Mouse (Mus musculus) limb, embryonic 13.5 days (tissue): ENCODE measurements at regions not wholly inside any gene's neighbourhood (a gene's known extent, or its start where the extent isn't known, plus 50 kb on each side); places are given as distances from the start of the nearest gene placed in this dataset.

Experiments used
- ATAC-seq: fragments of 200-750 bp; cut with Nextera tagmentation; 2 replicates; pipeline ENCODE4 v1.8.0; 2017; ENCODE audit warnings: low read depth, moderate number of reproducible peaks, moderate TSS enrichment; ENCODE audit not compliant: low FRiP score
- H3K27ac ChIP-seq: fragments of 300-500 bp; sonication (generic); 2 replicates; pipeline ENCODE4 v1.5.1; 2015; ENCODE audit warnings: inconsistent platforms, mild to moderate bottlenecking, moderate library complexity
- H3K27me3 ChIP-seq: fragments of 300-500 bp; sonication (generic); 2 replicates; pipeline ENCODE4 v1.6.1; 2015; ENCODE audit warnings: mild to moderate bottlenecking, inconsistent platforms
- H3K36me3 ChIP-seq: fragments of 300-500 bp; sonication (generic); 2 replicates; pipeline ENCODE4 v1.6.1; 2015; ENCODE audit warnings: inconsistent platforms, mild to moderate bottlenecking, moderate library complexity
- H3K4me1 ChIP-seq: fragments of 300-500 bp; sonication (generic); 2 replicates; pipeline ENCODE4 v1.6.1; 2015; ENCODE audit warnings: inconsistent platforms
- H3K4me2 ChIP-seq: fragments of 300-500 bp; sonication (generic); replicated peaks from 2 replicates; pipeline ENCODE4 v1.6.1; 2015; ENCODE audit warnings: inconsistent platforms, mild to moderate bottlenecking, moderate library complexity
- H3K4me3 ChIP-seq: fragments of 300-500 bp; sonication (generic); 2 replicates; pipeline ENCODE4 v1.5.1; 2015; ENCODE audit warnings: moderate library complexity, mild to moderate bottlenecking, inconsistent platforms
- H3K9ac ChIP-seq: fragments of 300-500 bp; sonication (generic); 2 replicates; pipeline ENCODE4 v1.6.1; 2015; ENCODE audit warnings: mild to moderate bottlenecking, inconsistent platforms
- H3K9me3 ChIP-seq: fragments of 300-500 bp; sonication (generic); 2 replicates; pipeline ENCODE4 v1.6.1; 2016; ENCODE audit warnings: inconsistent platforms
- WGBS: fragments of 180-500 bp; shearing (Covaris S2); methylation state at CpG from one replicate; pipeline ENCODE4 v1.1.7; 2015; 5-methylcytosine and 5-hydroxymethylcytosine counted together

GRCm38 (mm10) chr9:113479897-113480296 is 228.2 kb downstream of the Pdcd6ip start:
- WGBS, result 85% methylated on average over 3 of the region's 3 CpGs
- Histone ChIP-seq H3K4me3 (no peak overlapping the region), H3K36me3 (no peaks in the 10 kb centered on the region), H3K4me1 (no peaks in the 10 kb centered on the region), H3K4me2 (no peak overlapping the region), H3K27me3 (no peaks in the 10 kb centered on the region), H3K9ac (no peak overlapping the region), H3K9me3 (0 out of 2 replicates have a peak, but pooled peaks cover 8% of the 10 kb centered on the region), H3K27ac (no peak overlapping the region)
- no peak for ATAC-seq

- Histone ChIP-seq H3K4me3 (no peak overlapping the region), H3K27ac (no peak overlapping the region), H3K9ac (no peak overlapping the region), H3K4me2 (no peak overlapping the region), H3K36me3 (no peaks in the 10 kb centered on the region), H3K27me3 (no peaks in the 10 kb centered on the region), H3K9me3 (0 out of 2 replicates have a peak, but pooled peaks cover 8% of the 10 kb centered on the region), H3K4me1 (no peaks in the 10 kb centered on the region)
- ATAC-seq, result no peak
- WGBS, result 94% methylated on average over 1 of the region's 1 CpGs
Measured at GRCm38 (mm10) chr9:113478761-113479265, 229.2 kb downstream of the Pdcd6ip start.

- 93% methylated on average over 6 of the region's 6 CpGs for WGBS
- Histone ChIP-seq H3K4me3 (no peak overlapping the region), H3K4me2 (no peak overlapping the region)
Measured at GRCm38 (mm10) chr9:113471781-113472180, 236.3 kb downstream of the Pdcd6ip start.

GRCm38 (mm10) chr9:113462888-113463287 is 245.2 kb downstream of the Pdcd6ip start:
- 38% methylated on average over 2 of the region's 2 CpGs for WGBS
- H3K4me1 ChIP-seq, result peaks cover 11% of the 10 kb centered on the region; the same call in 1 of the 2 replicates

More at GRCm38 (mm10) chr9:113471781-113472180, 236.3 kb downstream of the Pdcd6ip start:
- Histone ChIP-seq H3K4me1 (no peaks in the 10 kb centered on the region), H3K27ac (no peak overlapping the region), H3K36me3 (no peaks in the 10 kb centered on the region), H3K27me3 (no peaks in the 10 kb centered on the region), H3K9ac (no peak overlapping the region), H3K9me3 (no peaks in the 10 kb centered on the region)
- ATAC-seq, result no peak

DNA sequence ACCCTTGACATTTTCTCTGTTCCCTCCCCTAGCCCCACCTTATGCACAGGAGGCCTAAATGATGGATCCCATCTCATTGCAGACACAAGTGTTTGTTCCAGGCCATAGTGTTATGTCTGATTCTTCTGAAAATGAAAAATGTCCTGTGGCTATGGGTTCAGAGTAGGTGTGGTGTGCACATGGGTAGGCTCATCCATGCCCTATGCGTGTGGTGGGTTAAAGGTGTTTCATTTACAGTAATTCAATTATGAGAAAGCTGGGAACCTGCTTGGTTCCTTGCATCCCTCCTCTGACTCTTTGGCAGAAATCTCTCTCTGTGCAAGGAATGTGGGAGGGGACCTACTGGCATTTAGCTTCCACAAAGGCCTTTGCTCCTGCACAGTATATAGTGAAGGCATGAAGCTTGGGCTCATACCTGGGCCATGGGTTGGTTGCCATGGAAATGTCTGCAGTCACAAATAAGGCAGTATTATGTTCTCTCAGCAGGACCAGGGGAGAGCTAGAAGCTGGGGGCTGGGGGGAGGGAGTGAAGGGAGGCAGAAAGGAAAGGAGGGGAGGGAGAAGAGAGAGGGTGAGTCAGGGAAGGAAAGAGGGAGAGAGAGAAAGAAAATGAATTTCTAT is 245.7 kb downstream of the Pdcd6ip start:
- WGBS, result 76% methylated on average over 1 of the region's 1 CpGs
- Histone ChIP-seq H3K27ac (no peak overlapping the region), H3K9ac (no peak overlapping the region), H3K4me3 (no peak overlapping the region), H3K4me1 (peaks cover 11% of the 10 kb centered on the region; the same call in 1 of the 2 replicates), H3K36me3 (no peaks in the 10 kb centered on the region), H3K27me3 (no peaks in the 10 kb centered on the region), H3K4me2 (no peak overlapping the region), H3K9me3 (no peaks in the 10 kb centered on the region)
- peak; percentile 86 for ATAC-seq

More at GRCm38 (mm10) chr9:113462888-113463287, 245.2 kb downstream of the Pdcd6ip start:
- Histone ChIP-seq H3K36me3 (no peaks in the 10 kb centered on the region), H3K27ac (0 out of 2 replicates have a peak overlapping the region, but pooled peaks have one; percentile 15), H3K4me3 (no peak overlapping the region), H3K4me2 (no peak overlapping the region), H3K27me3 (no peaks in the 10 kb centered on the region), H3K9me3 (no peaks in the 10 kb centered on the region), H3K9ac (no peak overlapping the region)
- ATAC-seq, result no peak

DNA sequence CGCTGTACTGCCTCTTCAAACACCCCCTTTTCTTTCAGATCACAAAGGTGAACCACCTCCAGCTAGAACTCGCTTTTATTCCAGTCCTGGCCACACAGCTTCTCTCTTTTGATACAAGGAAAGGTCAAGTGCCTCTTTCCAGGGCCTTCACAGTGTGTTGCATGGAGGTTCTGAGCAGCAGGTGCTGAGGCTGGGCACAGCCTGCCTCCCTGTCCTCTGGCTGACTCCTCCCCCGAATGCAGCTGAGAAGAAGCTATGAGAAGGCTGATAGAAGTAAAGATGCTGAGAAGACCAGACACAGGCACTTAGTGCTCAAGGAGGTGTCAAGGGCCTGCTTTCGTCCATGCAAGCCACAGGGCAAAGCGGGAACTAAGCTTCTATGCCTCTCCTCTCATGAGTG is 248.2 kb downstream of the Pdcd6ip start:
- H3K9me3 ChIP-seq, result no peaks in the 10 kb centered on the region
- no peak overlapping the region for H3K4me3 ChIP-seq
- no peak overlapping the region for H3K4me2 ChIP-seq
- peaks cover 11% of the 10 kb centered on the region; the same call in 1 of the 2 replicates for H3K4me1 ChIP-seq
- WGBS, result 76% methylated on average over 5 of the region's 5 CpGs
- no peak overlapping the region for H3K27ac ChIP-seq
- H3K27me3 ChIP-seq, result no peaks in the 10 kb centered on the region
- no peak overlapping the region for H3K9ac ChIP-seq
- H3K36me3 ChIP-seq, result no peaks in the 10 kb centered on the region
- ATAC-seq, result no peak

DNA sequence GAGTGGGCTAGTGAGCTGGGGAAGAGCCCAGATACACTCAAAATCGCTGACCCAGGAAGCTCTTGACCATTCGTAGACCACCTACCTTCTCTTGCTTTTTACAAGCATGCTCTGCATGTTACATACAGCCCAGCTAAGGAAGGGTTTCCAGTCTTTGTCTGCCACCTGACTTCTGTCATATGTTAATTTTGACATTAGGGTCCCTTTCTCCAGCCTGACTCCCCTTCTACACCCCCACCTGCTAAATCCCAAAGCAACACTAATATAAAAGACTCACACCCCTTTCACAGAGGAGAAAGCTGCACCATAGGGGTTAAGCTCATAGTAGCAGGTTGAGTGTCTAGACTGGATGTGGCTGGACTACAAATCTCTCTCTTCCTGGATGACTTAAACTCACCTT is 248.8 kb downstream of the Pdcd6ip start:
- ATAC-seq, result no peak
- Histone ChIP-seq H3K27ac (no peak overlapping the region), H3K4me3 (no peak overlapping the region), H3K4me2 (no peak overlapping the region), H3K4me1 (peaks cover 11% of the 10 kb centered on the region; the same call in 1 of the 2 replicates), H3K27me3 (no peaks in the 10 kb centered on the region), H3K9me3 (no peaks in the 10 kb centered on the region), H3K36me3 (no peaks in the 10 kb centered on the region), H3K9ac (no peak overlapping the region)
- WGBS, result 56% methylated on average over 2 of the region's 2 CpGs

DNA sequence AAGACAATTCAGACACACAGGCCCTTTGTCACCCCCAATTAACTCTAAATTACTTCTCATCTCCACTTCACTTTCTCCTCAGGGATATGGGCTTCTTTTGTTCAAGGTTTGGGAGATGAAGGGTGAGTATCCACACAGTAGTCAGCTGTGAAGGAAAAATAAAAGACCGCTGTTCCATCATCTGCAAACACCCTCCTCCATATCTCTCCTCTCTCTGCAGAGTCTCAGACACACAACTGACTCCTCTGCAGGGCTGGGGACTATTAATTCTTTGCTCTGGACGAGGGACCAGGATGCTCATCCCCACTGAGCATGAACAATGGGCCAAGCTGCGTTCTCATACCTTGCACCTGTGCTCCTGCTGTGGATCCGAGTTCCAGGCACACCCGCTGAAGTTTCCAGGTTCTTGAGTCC is 249.3 kb downstream of the Pdcd6ip start:
- Histone ChIP-seq H3K4me1 (peaks cover 11% of the 10 kb centered on the region; the same call in 1 of the 2 replicates), H3K4me3 (no peak overlapping the region), H3K4me2 (no peak overlapping the region), H3K9me3 (no peaks in the 10 kb centered on the region), H3K36me3 (no peaks in the 10 kb centered on the region), H3K27ac (no peak overlapping the region), H3K9ac (no peak overlapping the region), H3K27me3 (no peaks in the 10 kb centered on the region)
- ATAC-seq, result no peak
- WGBS, result 47% methylated on average over 5 of the region's 5 CpGs

- Histone ChIP-seq H3K9ac (no peak overlapping the region), H3K27ac (no peak overlapping the region), H3K36me3 (no peaks in the 10 kb centered on the region), H3K4me1 (peaks cover 3% of the 10 kb centered on the region; the same call in 1 of the 2 replicates), H3K4me2 (no peak overlapping the region), H3K9me3 (no peaks in the 10 kb centered on the region), H3K27me3 (no peaks in the 10 kb centered on the region), H3K4me3 (no peak overlapping the region)
- ATAC-seq, result no peak
- WGBS, result 56% methylated on average over 13 of the region's 13 CpGs
Measured at GRCm38 (mm10) chr9:113457169-113457850, 250.7 kb downstream of the Pdcd6ip start.

GRCm38 (mm10) chr9:113455577-113455976 is 252.5 kb downstream of the Pdcd6ip start:
- WGBS, result 90% methylated on average over 5 of the region's 5 CpGs
- Histone ChIP-seq H3K9me3 (no peaks in the 10 kb centered on the region), H3K4me2 (no peak overlapping the region), H3K27me3 (no peaks in the 10 kb centered on the region), H3K9ac (no peak overlapping the region), H3K4me3 (no peak overlapping the region), H3K4me1 (no peaks in the 10 kb centered on the region), H3K27ac (no peak overlapping the region), H3K36me3 (no peaks in the 10 kb centered on the region)
- no peak for ATAC-seq

DNA sequence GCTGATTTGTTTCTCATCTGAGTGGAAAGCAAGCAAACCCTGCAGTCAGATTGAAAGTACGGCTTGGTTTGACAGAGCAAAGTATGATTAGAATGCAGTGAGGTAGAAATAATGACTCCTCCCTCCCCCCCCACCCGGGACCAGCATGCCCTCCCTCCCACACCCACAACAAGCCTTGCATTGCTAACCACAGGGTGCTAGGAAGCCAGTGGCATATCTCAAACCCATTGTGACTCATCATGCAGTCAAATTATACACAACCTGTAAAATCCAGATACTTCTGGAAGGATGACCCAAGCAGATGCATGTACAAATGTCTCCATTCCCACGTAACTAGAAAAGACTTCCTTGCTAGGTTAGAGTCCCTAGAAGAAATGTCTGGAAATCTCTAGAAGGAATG is 254.8 kb downstream of the Pdcd6ip start:
- no peak overlapping the region for H3K4me2 ChIP-seq
- H3K27ac ChIP-seq, result no peak overlapping the region
- no peaks in the 10 kb centered on the region for H3K36me3 ChIP-seq
- H3K9ac ChIP-seq, result no peak overlapping the region
- ATAC-seq, result no peak
- H3K4me3 ChIP-seq, result no peak overlapping the region
- no peaks in the 10 kb centered on the region for H3K27me3 ChIP-seq
- no peaks in the 10 kb centered on the region for H3K9me3 ChIP-seq
- H3K4me1 ChIP-seq, result no peaks in the 10 kb centered on the region
- WGBS, result 80% methylated on average over 3 of the region's 3 CpGs

DNA sequence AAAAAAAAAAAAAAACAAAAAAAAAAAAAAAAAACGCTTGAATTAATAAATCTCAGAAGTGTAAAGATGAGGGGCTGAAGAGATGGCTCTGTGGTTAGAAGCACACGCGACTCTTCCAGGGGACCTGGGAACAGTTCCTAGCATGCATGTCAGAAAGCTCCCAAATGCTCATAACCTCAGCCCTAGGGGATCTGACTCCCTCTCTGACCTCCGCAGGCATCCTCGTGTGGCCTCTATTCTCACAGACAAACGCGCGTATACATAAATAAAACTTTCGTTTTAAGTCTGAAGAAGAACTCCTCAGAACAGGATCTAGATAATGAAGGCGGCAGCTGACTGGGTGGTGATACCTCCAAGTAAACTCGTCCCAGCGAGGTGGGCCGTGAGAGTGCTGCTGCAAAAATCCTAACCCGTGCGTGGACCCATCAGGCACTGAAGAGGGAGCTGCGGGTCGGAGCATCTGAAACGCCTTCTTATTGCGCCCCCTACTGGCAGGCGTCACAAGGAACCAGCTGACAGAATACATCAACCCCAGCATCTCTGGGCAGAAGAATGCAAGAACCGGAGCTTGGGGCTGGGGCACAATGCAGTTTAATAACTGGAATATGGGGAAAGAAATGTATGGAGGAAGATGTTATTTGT is 266.2 kb downstream of the Pdcd6ip start:
- peak overlapping the region; percentile 62 for H3K4me2 ChIP-seq
- no peaks in the 10 kb centered on the region for H3K36me3 ChIP-seq
- 8% methylated on average over 21 of the region's 21 CpGs for WGBS
- H3K9me3 ChIP-seq, result no peaks in the 10 kb centered on the region
- no peak overlapping the region for H3K9ac ChIP-seq
- ATAC-seq, result peak; percentile 62
- peaks cover 13% of the 10 kb centered on the region for H3K4me1 ChIP-seq
- no peak overlapping the region for H3K27ac ChIP-seq
- H3K4me3 ChIP-seq, result peak overlapping the region; percentile 37
- 0 out of 2 replicates have a peak, but pooled peaks cover 3% of the 10 kb centered on the region for H3K27me3 ChIP-seq
